Mouse (Mus musculus): ENCODE measurements around the gene Syt3.

Syt3 gene

DNA sequence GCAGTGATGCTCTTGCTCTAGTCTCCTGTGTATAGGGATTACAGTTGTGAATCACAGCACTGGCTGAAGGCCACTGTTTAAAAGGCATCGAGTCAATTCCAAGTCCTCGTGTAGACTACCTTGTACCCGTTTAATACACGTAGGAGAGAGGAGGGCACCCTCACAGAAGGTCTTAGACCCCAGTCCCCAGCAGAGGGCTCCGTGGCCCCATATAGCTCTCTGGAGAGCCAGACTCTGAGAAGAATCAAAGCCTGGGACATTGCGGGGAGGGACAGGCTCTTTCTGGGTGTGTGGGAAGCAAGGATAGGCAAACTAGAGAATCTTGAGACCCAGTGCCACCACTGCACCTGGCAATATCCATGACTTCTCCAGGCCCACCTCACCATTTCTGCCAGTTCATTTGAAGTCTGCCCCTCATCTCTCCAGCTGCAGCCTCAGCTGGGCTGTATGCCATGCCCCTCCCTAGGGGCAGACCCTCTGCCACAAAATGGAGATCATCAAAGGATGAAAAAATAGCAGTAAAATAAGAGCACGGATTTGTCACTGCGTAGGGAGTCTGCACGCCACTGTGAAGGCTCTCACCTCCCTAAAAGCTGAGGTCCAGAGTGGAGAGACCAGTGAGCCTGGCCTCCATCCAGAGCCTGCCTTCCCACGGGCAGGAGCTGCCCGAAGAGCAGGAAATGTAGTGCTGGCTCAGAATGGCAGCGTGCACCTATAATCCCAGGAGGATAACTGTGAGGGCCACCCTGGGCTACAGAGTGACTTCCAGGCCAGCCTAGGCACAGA, 62.4 kb downstream of the Syt3 start:
- no peak for DNase-seq (ENCODE audit: low spot score in 2 of 2)
